In genomic region chr7:80115224-80115590, GRCm38 (mm10) we compare ENCODE assay signal across 8 mouse cellular contexts. TPM values are rescaled to one million over a fixed set of nuclear protein-coding genes. Genes with fewer than 3 reads are reported as not detected.
DNase-seq lines count a peak whose midpoint lies in the region; ATAC-seq and TF ChIP-seq lines count a peak whose summit lies in the region.

TSS of gene Idh2 (minus strand) at chr7:80115392.

- H3K4me2 ChIP-seq in heart, embryonic 15.5 days, result peak within 1 kb of the TSS; percentile 88
- H3K4me2 ChIP-seq in liver, embryonic 14.5 days (ENCODE audit: low read depth), result peak within 1 kb of the TSS; percentile 100
- peak within 1 kb of the TSS; percentile 85 for H3K4me2 ChIP-seq in neural tube, embryonic 11.5 days (ENCODE audit: low read depth)
- H3K4me2 ChIP-seq in stomach, postnatal 0 days (replicated peaks; ENCODE audit: low read depth), result peak within 1 kb of the TSS; percentile 94

- DNase-seq in c-Kit-negative CD71-positive TER-119-positive erythroid progenitor cells, embryonic 14.5 days (ENCODE audit: low read depth, low spot score), result peak; percentile 65
- DNase-seq in forebrain, embryonic 10.5 days (ENCODE audit: extremely low spot score, low spot score), result peak; percentile 87
- DNase-seq in kidney, postnatal 25 days, result peak; percentile 96 to 98
- DNase-seq in liver, embryonic 14.5 days (ENCODE audit: low read depth in 3 of 3, low spot score in 3 of 3), result peak; percentile 73 to 75 (median 75)
- DNase-seq in neural tube, embryonic 11.5 days (ENCODE audit: low spot score), result peak; percentile 90
- peak; percentile 95 for DNase-seq in stomach, postnatal 0 days (ENCODE audit: low spot score)

- peak within 1 kb of the TSS; percentile 98 for H3K27ac ChIP-seq in forebrain, embryonic 10.5 days
- H3K27ac ChIP-seq in heart, embryonic 15.5 days, result peak within 1 kb of the TSS; percentile 100
- H3K27ac ChIP-seq in liver, embryonic 14.5 days, result peak within 1 kb of the TSS; percentile 14
- peak within 1 kb of the TSS; percentile 90 for H3K27ac ChIP-seq in neural tube, embryonic 11.5 days (ENCODE audit: low read depth, low read length)
- peak within 1 kb of the TSS; percentile 98 for H3K27ac ChIP-seq in stomach, postnatal 0 days (replicated peaks)

- no peak for TF ChIP-seq EP300 in liver, embryonic 14.5 days (IDR thresholded peaks at IDR 0.05; ENCODE audit: low read depth)
- no peak for TF ChIP-seq EP300 in stomach, postnatal 0 days (optimal IDR thresholded peaks at IDR 0.05)

- H3K27me3 ChIP-seq in forebrain, embryonic 10.5 days (ENCODE audit: poor library complexity, severe bottlenecking), result no peaks in the 10 kb centered on the region
- no peaks in the 10 kb centered on the region for H3K27me3 ChIP-seq in heart, embryonic 15.5 days
- H3K27me3 ChIP-seq in liver, embryonic 14.5 days (ENCODE audit: control insufficient read depth, insufficient read depth, low read length), result no peaks in the 10 kb centered on the region
- no peaks in the 10 kb centered on the region for H3K27me3 ChIP-seq in neural tube, embryonic 11.5 days (ENCODE audit: control insufficient read depth, insufficient read depth, low read length)
- H3K27me3 ChIP-seq in stomach, postnatal 0 days (ENCODE audit: control insufficient read depth, insufficient read depth, low read length), result no peaks in the 10 kb centered on the region

- no peaks in the 10 kb centered on the region for H3K9me3 ChIP-seq in forebrain, embryonic 10.5 days
- H3K9me3 ChIP-seq in heart, embryonic 15.5 days (replicated peaks), result no peaks in the 10 kb centered on the region
- no peaks in the 10 kb centered on the region for H3K9me3 ChIP-seq in liver, embryonic 14.5 days (ENCODE audit: control insufficient read depth, low read length)
- no peaks in the 10 kb centered on the region for H3K9me3 ChIP-seq in neural tube, embryonic 11.5 days (ENCODE audit: control insufficient read depth, low read length)
- H3K9me3 ChIP-seq in stomach, postnatal 0 days (ENCODE audit: control insufficient read depth, low read length), result no peaks in the 10 kb centered on the region

- peaks cover 31% of the 10 kb centered on the region for H3K36me3 ChIP-seq in forebrain, embryonic 10.5 days (replicated peaks)
- peaks cover 10% of the 10 kb centered on the region; the same call in 1 of the 2 replicates for H3K36me3 ChIP-seq in heart, embryonic 15.5 days
- H3K36me3 ChIP-seq in liver, embryonic 14.5 days (replicated peaks; ENCODE audit: control insufficient read depth, insufficient read depth, low read depth), result no peaks in the 10 kb centered on the region
- no peaks in the 10 kb centered on the region for H3K36me3 ChIP-seq in neural tube, embryonic 11.5 days (ENCODE audit: control insufficient read depth, insufficient read depth, low read length)
- no peaks in the 10 kb centered on the region for H3K36me3 ChIP-seq in stomach, postnatal 0 days (ENCODE audit: control insufficient read depth, insufficient read depth, low read length)

- peaks cover 56% of the 10 kb centered on the region for H3K4me1 ChIP-seq in forebrain, embryonic 10.5 days
- H3K4me1 ChIP-seq in heart, embryonic 15.5 days (replicated peaks), result peaks cover 68% of the 10 kb centered on the region
- H3K4me1 ChIP-seq in liver, embryonic 14.5 days (replicated peaks; ENCODE audit: control insufficient read depth in 2 of 2, insufficient read depth in 2 of 2, low read length in 1 of 2), result peaks cover 12 to 34% of the 10 kb centered on the region in 2 experiments
- H3K4me1 ChIP-seq in neural tube, embryonic 11.5 days (ENCODE audit: control insufficient read depth, insufficient read depth, low read length), result peaks cover 16% of the 10 kb centered on the region
- peaks cover 10% of the 10 kb centered on the region for H3K4me1 ChIP-seq in stomach, postnatal 0 days (replicated peaks; ENCODE audit: control insufficient read depth, insufficient read depth)

- TF ChIP-seq CTCF in liver, embryonic 14.5 days (IDR thresholded peaks at IDR 0.05; ENCODE audit: low read depth), result no peak
- no peak for TF ChIP-seq CTCF in stomach, postnatal 0 days (IDR thresholded peaks at IDR 0.05; ENCODE audit: low read depth)

- WGBS in forebrain, embryonic 10.5 days, result under 1% methylated on average over 29 of the region's 29 CpGs
- under 1% methylated on average over 29 of the region's 29 CpGs for WGBS in heart, embryonic 15.5 days
- WGBS in liver, embryonic 14.5 days (ENCODE audit: insufficient replicate concordance), result 1% methylated on average over 29 of the region's 29 CpGs
- WGBS in neural tube, embryonic 11.5 days, result under 1% methylated on average over 28 of the region's 29 CpGs
- WGBS in stomach, postnatal 0 days, result 0% methylated on average over 28 of the region's 29 CpGs

- H3K4me3 ChIP-seq in forebrain, embryonic 10.5 days, result peak within 1 kb of the TSS; percentile 98
- peak within 1 kb of the TSS; percentile 86 for H3K4me3 ChIP-seq in heart, embryonic 15.5 days
- peak within 1 kb of the TSS; percentile 61 to 89 for H3K4me3 ChIP-seq in liver, embryonic 14.5 days (ENCODE audit: insufficient read depth in 1 of 2, low read depth in 2 of 2, low read length in 2 of 2)
- peak within 1 kb of the TSS; percentile 98 for H3K4me3 ChIP-seq in neural tube, embryonic 11.5 days (ENCODE audit: low read depth, low read length)
- peak within 1 kb of the TSS; percentile 92 for H3K4me3 ChIP-seq in stomach, postnatal 0 days (ENCODE audit: low read depth, low read length)

- H3K9ac ChIP-seq in heart, embryonic 15.5 days, result peak within 1 kb of the TSS; percentile 99
- peak within 1 kb of the TSS; percentile 86 for H3K9ac ChIP-seq in liver, embryonic 14.5 days (replicated peaks)
- H3K9ac ChIP-seq in neural tube, embryonic 11.5 days (ENCODE audit: low read length), result peak within 1 kb of the TSS; percentile 97
- peak within 1 kb of the TSS; percentile 95 for H3K9ac ChIP-seq in stomach, postnatal 0 days (ENCODE audit: low read length)

- ATAC-seq in CD4-positive, CD25-positive, alpha-beta regulatory T cell, adult 4 months, result peak; percentile 97
- peak; percentile 95 for ATAC-seq in heart, embryonic 15.5 days (replicated peaks; ENCODE audit: insufficient number of reproducible peaks, insufficient read depth, low FRiP score, low read depth)
- ATAC-seq in liver, embryonic 14.5 days (ENCODE audit: insufficient read depth), result peak; percentile 97
- ATAC-seq in neural tube, embryonic 11.5 days (ENCODE audit: insufficient read depth, low FRiP score, low TSS enrichment), result peak; percentile 96
- ATAC-seq in stomach, postnatal 0 days (ENCODE audit: low FRiP score, low TSS enrichment), result peak; percentile 94

RNA-seq across cellular contexts. Expression of gene Idh2, which starts in this region (rescaled TPM):
- 10 to 100 TPM; 22.4 to 23.9 TPM for polyA plus RNA-seq in CD4-positive, CD25-positive, alpha-beta regulatory T cell, adult 4 months (2017; shearing (Covaris generic))
- polyA plus RNA-seq in forebrain, embryonic 10.5 days (2016; fragmentation: Nextera tagmentation; extraction: Ambion mirVana), result 462 and 476 TPM in 2 replicates
- polyA plus RNA-seq in heart, embryonic 15.5 days (2015; fragmentation: Nextera tagmentation; extraction: Ambion mirVana), result 2,234 and 2,284 TPM in 2 replicates
- polyA plus RNA-seq in liver, embryonic 14.5 days (2012; rRNA removed), result 83.7 and 88.2 TPM in 2 replicates
- 128 and 132 TPM in 2 replicates for polyA plus RNA-seq in liver, embryonic 14.5 days (2014; fragmentation: Nextera tagmentation; extraction: Ambion mirVana)
- 371 and 381 TPM in 2 replicates for polyA plus RNA-seq in neural tube, embryonic 11.5 days (2014; fragmentation: Nextera tagmentation; extraction: Ambion mirVana)
- 288 TPM in 2 replicates for polyA plus RNA-seq in stomach, postnatal 0 days (2015; fragmentation: Nextera tagmentation; extraction: Ambion mirVana)

Comparison
In these comparisons a context has a peak if more than half of its experiments do, and no peak if none do; other contexts are left out.
1. Peak in every context shown above with its lines: DNase-seq, ATAC-seq, H3K4me3 ChIP-seq and H3K27ac ChIP-seq.
2. H3K27ac ChIP-seq: peak in every context shown above with its lines; median percentile 100 in heart, embryonic 15.5 days; 98 in forebrain, embryonic 10.5 days; 98 in stomach, postnatal 0 days; 90 in neural tube, embryonic 11.5 days; 14 in liver, embryonic 14.5 days.